Mouse (Mus musculus): Measurements from ENCODE around the gene Daam2.

Daam2 gene

GRCm38 (mm10) chr17:49531661-49532060 is 32.5 kb downstream of the Daam2 start:
- DNase-seq (ENCODE audit: low spot score in 2 of 2) = no peak

GRCm38 (mm10) chr17:49530215-49530614 is 33.9 kb downstream of the Daam2 start:
- no peak for DNase-seq (ENCODE audit: low spot score in 2 of 2)

- no peak for DNase-seq (ENCODE audit: low spot score in 2 of 2)
Measured at GRCm38 (mm10) chr17:49528503-49529205, 35.5 kb downstream of the Daam2 start.

GRCm38 (mm10) chr17:49528033-49528432 is 36.1 kb downstream of the Daam2 start:
- no peak for DNase-seq (ENCODE audit: low spot score in 2 of 2)

GRCm38 (mm10) chr17:49526566-49526965 is 37.6 kb downstream of the Daam2 start:
- DNase-seq (ENCODE audit: low spot score in 2 of 2) = no peak

GRCm38 (mm10) chr17:49525911-49526310 is 38.2 kb downstream of the Daam2 start:
- DNase-seq (ENCODE audit: low spot score in 2 of 2) = no peak

- no peak for DNase-seq (ENCODE audit: low spot score in 2 of 2)
Measured at GRCm38 (mm10) chr17:49524584-49524983, 39.6 kb downstream of the Daam2 start.

GRCm38 (mm10) chr17:49522435-49522834 is 41.7 kb downstream of the Daam2 start:
- no peak for DNase-seq (ENCODE audit: low spot score in 2 of 2)

GRCm38 (mm10) chr17:49522002-49522401 is 42.1 kb downstream of the Daam2 start:
- DNase-seq (ENCODE audit: low spot score in 2 of 2) = no peak

GRCm38 (mm10) chr17:49520674-49521073 is 43.5 kb downstream of the Daam2 start:
- no peak for DNase-seq (ENCODE audit: low spot score in 2 of 2)

GRCm38 (mm10) chr17:49519576-49520247 is 44.4 kb downstream of the Daam2 start:
- no peak for DNase-seq (ENCODE audit: low spot score in 2 of 2)

- DNase-seq (ENCODE audit: low spot score in 2 of 2) = no peak
Measured at GRCm38 (mm10) chr17:49517091-49517490, 47.1 kb downstream of the Daam2 start.

GRCm38 (mm10) chr17:49515678-49516077 is 48.5 kb downstream of the Daam2 start:
- no peak for DNase-seq (ENCODE audit: low spot score in 2 of 2)

GRCm38 (mm10) chr17:49515141-49515540 is 49.0 kb downstream of the Daam2 start:
- no peak for DNase-seq (ENCODE audit: low spot score in 2 of 2)

- no peak for DNase-seq (ENCODE audit: low spot score in 2 of 2)
Measured at GRCm38 (mm10) chr17:49512671-49513085, 51.5 kb downstream of the Daam2 start.

GRCm38 (mm10) chr17:49509431-49509830 is 54.7 kb downstream of the Daam2 start:
- no peak for DNase-seq (ENCODE audit: low spot score in 2 of 2)

- no peak for DNase-seq (ENCODE audit: low spot score in 2 of 2)
Measured at GRCm38 (mm10) chr17:49503246-49503900, 60.8 kb downstream of the Daam2 start.

- DNase-seq (ENCODE audit: low spot score in 2 of 2) = no peak
Measured at GRCm38 (mm10) chr17:49500234-49500633, 63.9 kb downstream of the Daam2 start.

GRCm38 (mm10) chr17:49499635-49500034 is 64.5 kb downstream of the Daam2 start:
- DNase-seq (ENCODE audit: low spot score in 2 of 2) = no peak

- DNase-seq (ENCODE audit: low spot score in 2 of 2) = no peak
Measured at GRCm38 (mm10) chr17:49498169-49498568, 66.0 kb downstream of the Daam2 start.

- no peak for DNase-seq (ENCODE audit: low spot score in 2 of 2)
Measured at GRCm38 (mm10) chr17:49493276-49493675, 70.9 kb downstream of the Daam2 start.

- DNase-seq (ENCODE audit: low spot score in 2 of 2) = no peak
Measured at GRCm38 (mm10) chr17:49489098-49489497, 75.0 kb downstream of the Daam2 start.

GRCm38 (mm10) chr17:49484435-49484834 is 79.7 kb downstream of the Daam2 start:
- DNase-seq (ENCODE audit: low spot score in 2 of 2) = no peak

Data from spleen, postnatal 36 days (tissue).